Mouse (Mus musculus) heart, postnatal 0 days (tissue): ENCODE results near the gene Map2k5.

Source experiments
- CTCF ChIP-seq: IDR thresholded peaks from 2 replicates; pipeline ENCODE4 v1.5.1; 2016; ENCODE audit warnings: antibody characterized with exemption, control low read depth, low read depth
- EP300 ChIP-seq: IDR thresholded peaks from 2 replicates; pipeline ENCODE4 v1.6.1; 2016; ENCODE audit warnings: antibody characterized with exemption, low read depth

GRCm38 (mm10) chr9:63195523-63195922 is 182.2 kb downstream of the Map2k5 start:
- TF ChIP-seq CTCF: no peak
- no peak for TF ChIP-seq EP300
